Mouse (Mus musculus) kidney, adult 2 months (tissue): Measurements from ENCODE around the gene Nin. TPM values are rescaled to one million over a fixed set of nuclear protein-coding genes. Genes with fewer than 3 reads are reported as not detected.

Source experiments
- DNase-seq: peaks from one replicate; pipeline ENCODE4 v3.0.0; 2021
- H3K27ac ChIP-seq: fragments of 200-500 bp; 2 replicates; pipeline ENCODE4 v1.5.1; 2012; ENCODE audit warnings: low read depth, low read length, control low read depth, inconsistent platforms; ENCODE audit not compliant: insufficient read depth
- H3K27me3 ChIP-seq: fragments of 200-500 bp; replicated peaks from 2 replicates; pipeline ENCODE4 v1.6.1; 2012; ENCODE audit warnings: mild to moderate bottlenecking, moderate library complexity, low read length, inconsistent platforms; ENCODE audit not compliant: control insufficient read depth, insufficient read depth
- H3K36me3 ChIP-seq: fragments of 200-500 bp; 2 replicates; pipeline ENCODE4 v1.6.1; 2012; ENCODE audit warnings: mild to moderate bottlenecking, moderate library complexity, low read length, inconsistent platforms; ENCODE audit not compliant: control insufficient read depth, insufficient read depth
- H3K4me1 ChIP-seq: fragments of 200-500 bp; 2 replicates; pipeline ENCODE4 v1.6.1; 2011; ENCODE audit warnings: low read length; ENCODE audit not compliant: control insufficient read depth, insufficient read depth
- H3K4me3 ChIP-seq: fragments of 200-500 bp; 2 replicates; pipeline ENCODE4 v1.5.1; 2011; ENCODE audit warnings: mild to moderate bottlenecking, low read depth, low read length, control low read depth; ENCODE audit not compliant: insufficient read depth
- CTCF ChIP-seq: fragments of 200-500 bp; conservative IDR thresholded peaks from 2 replicates; pipeline ENCODE4 v1.5.1; 2011; ENCODE audit warnings: low read depth, mild to moderate bottlenecking, control low read depth, low read length, moderate library complexity, mixed read lengths; ENCODE audit not compliant: insufficient read depth, insufficient read length
- POLR2A ChIP-seq: fragments of 200-500 bp; IDR thresholded peaks from one replicate; pipeline ENCODE4 v1.6.1; 2011; ENCODE audit warnings: low read depth, low read length, control low read depth
- WGBS: fragments of 180-500 bp; shearing (Covaris S2); methylation state at CpG from one replicate; pipeline ENCODE4 v1.1.7; 2018; 5-methylcytosine and 5-hydroxymethylcytosine counted together
- polyA plus RNA-seq: library from polyadenylated mRNA; depleted of rRNA; stranded (reverse); fragments of >200 nt; gene quantifications from 2 replicates; pipeline ENCODE4 v1.2.3, GENCODE M21; 2012

The Nin gene
- polyA plus RNA-seq, 1 experiment, result 4.9 TPM

GRCm38 (mm10) chr12:70136185-70136756 is 22.8 kb upstream of the Nin start:
- TF ChIP-seq POLR2A (no peak), CTCF (no peak)
- peak; percentile 37 for DNase-seq
- H3K27ac ChIP-seq, result no peak overlapping the region
- H3K4me3 ChIP-seq, result no peak overlapping the region
- H3K36me3 ChIP-seq, result no peaks in the 10 kb centered on the region
- 51% methylated on average over 12 of the region's 12 CpGs for WGBS
- no peaks in the 10 kb centered on the region for H3K27me3 ChIP-seq
- H3K4me1 ChIP-seq, result no peaks in the 10 kb centered on the region

GRCm38 (mm10) chr12:70134627-70135235 is 21.2 kb upstream of the Nin start:
- Histone ChIP-seq H3K27me3 (no peaks in the 10 kb centered on the region), H3K4me1 (no peaks in the 10 kb centered on the region), H3K4me3 (0 out of 2 replicates have a peak overlapping the region, but pooled peaks have one; percentile 9), H3K27ac (no peak overlapping the region), H3K36me3 (no peaks in the 10 kb centered on the region)
- peak; percentile 62 for DNase-seq
- 41% methylated on average over 20 of the region's 20 CpGs for WGBS
- TF ChIP-seq POLR2A, result no peak
- no peak for TF ChIP-seq CTCF

GRCm38 (mm10) chr12:70131042-70131675 is 17.6 kb upstream of the Nin start:
- 49% methylated on average over 20 of the region's 20 CpGs for WGBS
- DNase-seq, result no peak
- no peak for TF ChIP-seq POLR2A
- TF ChIP-seq CTCF, result no peak
- Histone ChIP-seq H3K4me1 (no peaks in the 10 kb centered on the region), H3K27me3 (no peaks in the 10 kb centered on the region; the same call in 1 of the 2 replicates), H3K4me3 (no peak overlapping the region), H3K27ac (no peak overlapping the region), H3K36me3 (no peaks in the 10 kb centered on the region)

GRCm38 (mm10) chr12:70129105-70129504 is 15.6 kb upstream of the Nin start:
- WGBS, result 45% methylated on average over 5 of the region's 5 CpGs
- Histone ChIP-seq H3K4me3 (no peak overlapping the region), H3K27me3 (no peaks in the 10 kb centered on the region; the same call in 1 of the 2 replicates), H3K27ac (no peak overlapping the region), H3K36me3 (no peaks in the 10 kb centered on the region), H3K4me1 (no peaks in the 10 kb centered on the region)
- no peak for TF ChIP-seq CTCF
- TF ChIP-seq POLR2A, result no peak
- DNase-seq, result no peak

- Histone ChIP-seq H3K27me3 (no peaks in the 10 kb centered on the region; the same call in 1 of the 2 replicates), H3K4me3 (no peak overlapping the region), H3K36me3 (no peaks in the 10 kb centered on the region), H3K4me1 (no peaks in the 10 kb centered on the region), H3K27ac (no peak overlapping the region)
- TF ChIP-seq CTCF (no peak), POLR2A (no peak)
- no peak for DNase-seq
- 80% methylated on average over 4 of the region's 4 CpGs for WGBS
These were observed 13.1 kb upstream of the Nin start for GRCm38 (mm10) chr12:70126626-70127025.

GRCm38 (mm10) chr12:70119552-70119951 is 6.0 kb upstream of the Nin start:
- DNase-seq, result no peak
- no peak overlapping the region for H3K27ac ChIP-seq
- H3K27me3 ChIP-seq, result no peaks in the 10 kb centered on the region
- no peak for TF ChIP-seq POLR2A
- no peak for TF ChIP-seq CTCF
- no peak overlapping the region for H3K4me3 ChIP-seq
- 65% methylated on average over 2 of the region's 2 CpGs for WGBS
- no peaks in the 10 kb centered on the region for H3K36me3 ChIP-seq
- H3K4me1 ChIP-seq, result no peaks in the 10 kb centered on the region

- WGBS, result 96% methylated on average over 10 of the region's 10 CpGs
- Histone ChIP-seq H3K4me1 (no peaks in the 10 kb centered on the region), H3K4me3 (no peak overlapping the region), H3K27ac (no peak overlapping the region), H3K27me3 (no peaks in the 10 kb centered on the region), H3K36me3 (no peaks in the 10 kb centered on the region)
- no peak for DNase-seq
- TF ChIP-seq CTCF (0 out of 2 replicates have a peak, but pooled peaks have one; percentile 6), POLR2A (no peak)
These were observed 5.3 kb upstream of the Nin start for GRCm38 (mm10) chr12:70118721-70119345.
